Comparison of ENCODE assay signal across 20 mouse cellular contexts in the genomic region with DNA sequence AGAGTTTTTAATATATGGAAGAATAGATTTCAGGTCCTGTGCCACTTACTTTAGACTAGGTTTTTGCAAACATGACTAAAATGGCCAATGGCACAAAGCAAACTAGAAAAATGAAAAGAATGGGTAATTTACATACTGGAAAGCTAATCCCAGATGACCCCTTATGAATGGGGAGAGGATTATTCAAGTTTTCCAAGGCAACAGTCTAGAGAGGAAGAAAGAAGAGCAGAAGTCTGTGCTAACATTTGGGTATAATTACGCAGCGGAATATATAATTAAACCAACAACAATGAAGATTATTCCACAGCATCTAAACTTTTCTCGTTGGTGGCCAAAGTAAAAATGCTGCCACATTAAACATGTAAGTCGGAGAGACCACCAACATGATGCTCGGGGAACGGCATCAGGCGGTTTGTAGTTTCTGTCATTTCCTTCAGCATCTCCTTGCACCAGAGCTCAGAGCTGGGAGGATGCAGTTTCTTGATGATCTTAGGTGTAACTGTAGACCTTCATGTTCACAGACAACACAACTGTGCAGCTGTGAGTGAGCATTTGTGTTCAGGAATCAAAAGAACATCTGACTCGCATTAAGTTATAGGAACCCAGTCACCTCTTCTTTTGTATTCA. TPM values are rescaled to one million over a fixed set of nuclear protein-coding genes. Genes with fewer than 3 reads are reported as not detected.
"Had no signal": no experiment of that assay in that cellular context is flagged by ENCODE, and none has a peak within 500 bp of the region (broad histone marks: within the 10 kb centered on the region; RNA-seq: fewer than 3 reads in every experiment).

No protein-coding gene starts in this region.

- H3K9me3 ChIP-seq: liver, embryonic 13.5 days; liver, embryonic 15.5 days; lung, embryonic 15.5 days; megakaryocyte, embryonic 14.5 days; midbrain, embryonic 15.5 days; neural tube, embryonic 12.5 days; stomach, embryonic 15.5 days had no signal

- H3K4me2 ChIP-seq: liver, embryonic 13.5 days; liver, embryonic 15.5 days; lung, embryonic 15.5 days; midbrain, embryonic 15.5 days; neural tube, embryonic 12.5 days; stomach, embryonic 15.5 days had no signal

- H3K9ac ChIP-seq: liver, embryonic 13.5 days; liver, embryonic 15.5 days; liver, postnatal 0 days; lung, embryonic 15.5 days; midbrain, embryonic 15.5 days; neural tube, embryonic 12.5 days; stomach, embryonic 15.5 days had no signal

- H3K27ac ChIP-seq: liver, embryonic 13.5 days; liver, embryonic 15.5 days; lung, embryonic 15.5 days; macrophage; midbrain, embryonic 15.5 days; neural tube, embryonic 12.5 days; stomach, embryonic 15.5 days; stomach, postnatal 0 days had no signal

- DNase-seq: liver, embryonic 13.5 days; liver, postnatal 0 days; lung, adult 2 months; lung, postnatal 14 days; lung, postnatal 36 days; right cerebral cortex, postnatal 14 days; thymus, adult 2 months; thymus, postnatal 25 days; thymus, postnatal 4 days had no signal

- H3K4me3 ChIP-seq: liver, embryonic 13.5 days; liver, embryonic 15.5 days; lung, embryonic 15.5 days; megakaryocyte, embryonic 14.5 days; midbrain, embryonic 15.5 days; neural tube, embryonic 12.5 days; stomach, embryonic 15.5 days had no signal

- H3K27me3 ChIP-seq: liver, embryonic 13.5 days; liver, embryonic 15.5 days; lung, embryonic 15.5 days; megakaryocyte, embryonic 14.5 days; midbrain, embryonic 15.5 days; neural tube, embryonic 12.5 days; stomach, embryonic 15.5 days had no signal

- H3K4me1 ChIP-seq: liver, embryonic 13.5 days; liver, embryonic 15.5 days; lung, embryonic 15.5 days; megakaryocyte, embryonic 14.5 days; midbrain, embryonic 15.5 days; neural tube, embryonic 12.5 days; stomach, embryonic 15.5 days had no signal

- ATAC-seq: liver, postnatal 0 days; lung, postnatal 0 days; midbrain, embryonic 15.5 days had no signal

- H3K36me3 ChIP-seq: liver, embryonic 13.5 days; liver, embryonic 15.5 days; lung, embryonic 15.5 days; midbrain, embryonic 15.5 days; neural tube, embryonic 12.5 days; stomach, embryonic 15.5 days had no signal

RNA-seq across cellular contexts. Expression of gene Tmtc2, which starts 51.2 kb away (rescaled TPM):
- total RNA-seq: monocyte, adult 5-6 weeks; neutrophil, adult 5-6 weeks had no signal
